Mouse (Mus musculus) forebrain, postnatal 0 days (tissue): ENCODE measurements around the gene Ttll12. TPM values are rescaled to one million over a fixed set of nuclear protein-coding genes. Genes with fewer than 3 reads are reported as not detected.

Experiments
- ATAC-seq: fragments of 200-750 bp; cut with Nextera tagmentation; 2 replicates; pipeline ENCODE4 v1.8.0; 2017; ENCODE audit warnings: mild to moderate bottlenecking, moderate library complexity
- DNase-seq: peaks from one replicate; pipeline ENCODE4 v3.0.0-alpha.2; 2015
- H3K27ac ChIP-seq: fragments of 300-500 bp; sonication (generic); 2 replicates; pipeline ENCODE4 v1.5.1; 2014; ENCODE audit warnings: low read depth, mild to moderate bottlenecking, antibody characterized with exemption, low read length, moderate library complexity, mixed read lengths
- H3K27me3 ChIP-seq: fragments of 300-500 bp; sonication (generic); 2 replicates; pipeline ENCODE4 v1.6.1; 2014; ENCODE audit warnings: mild to moderate bottlenecking, low read length, mixed read lengths; ENCODE audit not compliant: insufficient read depth
- H3K36me3 ChIP-seq: fragments of 300-500 bp; sonication (generic); 2 replicates; pipeline ENCODE4 v1.6.1; 2014; ENCODE audit warnings: mild to moderate bottlenecking, moderate library complexity; ENCODE audit not compliant: insufficient read depth
- H3K4me1 ChIP-seq: fragments of 300-500 bp; sonication (generic); 2 replicates; pipeline ENCODE4 v1.6.1; 2014; ENCODE audit warnings: antibody characterized with exemption; ENCODE audit not compliant: insufficient read depth
- H3K4me2 ChIP-seq: fragments of 300-500 bp; sonication (generic); 2 replicates; pipeline ENCODE4 v1.6.1; 2014; ENCODE audit warnings: low read depth, mild to moderate bottlenecking, moderate library complexity
- H3K4me3 ChIP-seq: fragments of 300-500 bp; sonication (generic); 2 replicates; pipeline ENCODE4 v1.5.1; 2014; ENCODE audit warnings: low read depth, low read length, mixed read lengths
- H3K9ac ChIP-seq: fragments of 300-500 bp; sonication (generic); 2 replicates; pipeline ENCODE4 v1.6.1; 2014; ENCODE audit warnings: mild to moderate bottlenecking
- H3K9me3 ChIP-seq: fragments of 300-500 bp; sonication (generic); 2 replicates; pipeline ENCODE4 v1.6.1; 2016; ENCODE audit warnings: low read length
- CTCF ChIP-seq: sonication (generic); IDR thresholded peaks from 2 replicates; pipeline ENCODE4 v1.5.1; 2016; ENCODE audit warnings: antibody characterized with exemption, control low read depth, low read depth
- WGBS: fragments of 180-500 bp; shearing (Covaris S2); extraction: QIAGEN DNeasy Blood & Tissue Kit; methylation state at CpG from one replicate; pipeline ENCODE4 v1.1.7; 2014; 5-methylcytosine and 5-hydroxymethylcytosine counted together
- polyA plus RNA-seq: library from polyadenylated mRNA; unstranded; fragments of >200 nt; fragmentation: Nextera tagmentation; extraction: Ambion mirVana; gene quantifications from 2 replicates; pipeline ENCODE4 v1.2.1, GENCODE M21; 2015
- total RNA-seq: library from RNA; depleted of rRNA; stranded (reverse); fragments of >200 nt; gene quantifications from 2 replicates; pipeline ENCODE4 v1.2.3, GENCODE M21; 2014

Ttll12 gene
- total and polyA plus RNA-seq, 2 experiments from 2014 or later = 38.7 to 42.9 TPM

DNA sequence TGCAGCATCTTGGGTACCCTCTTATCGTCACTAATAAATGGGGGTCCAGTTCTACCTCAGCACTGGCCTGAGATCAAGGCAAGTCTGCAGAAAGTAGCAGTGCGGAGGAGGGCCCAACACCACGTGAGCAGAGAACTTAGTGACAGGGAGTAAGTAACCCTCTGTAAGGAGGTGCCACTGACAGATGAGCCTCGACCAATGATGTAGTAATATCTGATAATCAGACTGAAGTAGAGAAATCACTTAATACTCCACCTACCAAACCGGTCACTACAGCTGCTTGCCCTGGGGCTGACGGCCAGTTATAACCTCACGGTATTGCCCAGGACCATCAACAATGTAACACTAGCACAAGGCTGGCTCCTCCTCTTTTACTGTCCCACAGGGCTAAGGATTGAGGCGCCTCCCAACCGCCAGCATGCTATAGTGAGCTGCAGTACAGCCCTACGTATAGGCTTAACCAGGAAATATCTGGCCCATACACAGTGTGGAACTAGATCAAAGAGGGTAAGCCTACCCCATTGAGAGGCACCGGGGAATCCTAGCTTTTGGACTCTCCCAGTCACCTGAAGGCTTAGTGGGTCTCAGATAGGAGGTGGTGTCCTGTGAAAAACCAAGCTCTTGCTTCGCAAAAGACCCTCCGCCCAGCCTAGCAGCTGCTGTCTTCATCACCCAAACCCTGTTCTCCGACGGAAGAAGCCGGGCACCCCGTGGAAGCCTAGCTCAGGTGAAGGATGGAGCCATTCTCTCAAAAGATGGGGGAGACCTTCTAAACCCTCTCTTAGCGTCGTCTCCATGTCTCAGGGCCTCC lies 1.1 kb downstream of the Ttll12 start:
- no peaks in the 10 kb centered on the region for H3K27me3 ChIP-seq
- peak; percentile 41 for DNase-seq
- ATAC-seq = peak; percentile 16; the same call in 1 of the 2 replicates

DNA sequence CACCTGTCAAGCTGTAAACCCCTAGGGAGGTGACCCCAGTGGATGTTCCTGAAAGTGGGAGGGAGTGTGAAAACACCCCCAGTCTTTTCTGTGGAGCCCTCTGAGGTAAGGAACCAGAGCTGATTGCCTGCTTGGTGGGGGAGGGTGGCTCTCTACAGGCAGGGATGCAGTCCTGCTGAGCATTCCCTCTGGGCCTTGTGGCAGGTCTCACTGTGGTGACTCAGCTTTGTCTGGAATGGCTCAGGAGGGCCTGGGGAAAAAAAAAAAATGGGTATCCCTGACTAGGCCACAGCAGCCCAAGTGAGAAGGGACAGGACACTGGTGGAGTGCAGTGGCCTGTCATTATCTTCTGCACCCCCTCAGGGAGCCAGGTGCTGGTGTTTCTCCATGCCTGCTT lies 1.8 kb downstream of the Ttll12 start:
- Histone ChIP-seq H3K4me3 (no peak overlapping the region), H3K4me2 (peak overlapping the region; percentile 83), H3K27me3 (no peaks in the 10 kb centered on the region), H3K9ac (no peak overlapping the region), H3K9me3 (no peaks in the 10 kb centered on the region), H3K36me3 (peaks cover 10% of the 10 kb centered on the region; the same call in 1 of the 2 replicates), H3K27ac (no peak overlapping the region), H3K4me1 (peaks cover 16% of the 10 kb centered on the region; the same call in 1 of the 2 replicates)
- no peak for TF ChIP-seq CTCF
- DNase-seq (no peak), ATAC-seq (no peak)

More for the DNA sequence above, 1.1 kb downstream of the Ttll12 start:
- 9% methylated on average over 19 of the region's 19 CpGs for WGBS
- H3K4me3 ChIP-seq = peak overlapping the region; percentile 64
- peak overlapping the region; percentile 78; the same call in 1 of the 2 replicates for H3K27ac ChIP-seq
- 0 out of 2 replicates have a peak, but pooled peaks cover 7% of the 10 kb centered on the region for H3K36me3 ChIP-seq
- H3K4me1 ChIP-seq = peaks cover 16% of the 10 kb centered on the region; the same call in 1 of the 2 replicates
- peak overlapping the region; percentile 83 for H3K4me2 ChIP-seq
- no peaks in the 10 kb centered on the region for H3K9me3 ChIP-seq
- peak overlapping the region; percentile 73 for H3K9ac ChIP-seq
- no peak for TF ChIP-seq CTCF

DNA sequence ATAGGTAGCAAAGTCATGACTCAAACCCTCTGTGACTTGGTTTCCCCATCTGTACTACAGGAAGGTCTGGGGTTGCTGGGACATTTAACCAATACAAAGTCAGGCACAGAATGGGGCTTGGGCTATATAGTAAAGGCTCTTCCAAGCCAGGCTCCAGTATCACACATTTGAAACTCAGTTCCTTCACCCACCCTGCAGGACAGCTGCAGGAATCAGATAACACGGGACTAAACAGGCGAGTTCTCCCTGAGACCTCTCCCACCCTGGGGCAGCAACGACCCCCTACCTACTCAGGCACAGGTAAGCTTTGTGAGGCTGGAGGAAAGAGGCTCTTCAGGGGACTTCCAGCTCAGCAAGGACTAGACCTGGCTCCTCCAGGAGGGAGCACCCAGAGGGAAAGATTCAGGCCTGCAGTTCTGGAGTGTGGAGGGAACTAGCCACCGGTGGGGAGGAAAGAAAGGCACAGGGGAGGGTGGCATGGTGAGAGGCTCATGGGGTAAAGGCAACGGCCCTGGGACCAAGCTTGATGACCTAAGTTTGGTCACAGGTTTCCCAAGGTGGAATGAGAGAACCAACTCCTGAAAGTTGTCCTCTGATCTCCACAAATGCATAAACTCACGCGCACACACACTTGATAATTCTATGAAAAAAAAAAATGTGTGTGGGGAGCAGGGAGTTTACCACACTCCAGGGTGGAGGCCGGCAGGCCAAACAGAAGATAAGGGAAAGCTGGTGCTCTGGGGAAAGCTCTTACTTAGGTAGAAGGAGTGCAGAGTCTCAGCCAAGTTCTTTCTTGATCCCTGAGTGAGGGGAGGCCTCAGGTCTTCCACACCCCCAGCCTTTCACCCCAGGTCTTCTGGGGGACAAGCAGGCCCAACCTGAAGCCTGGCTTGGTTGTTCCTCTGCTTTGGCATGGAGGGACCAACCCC lies 2.4 kb downstream of the Ttll12 start:
- no peak overlapping the region for H3K4me3 ChIP-seq
- 85% methylated on average over 8 of the region's 8 CpGs for WGBS
- TF ChIP-seq CTCF = no peak
- DNase-seq = no peak
- H3K9me3 ChIP-seq = no peaks in the 10 kb centered on the region
- H3K4me2 ChIP-seq = no peak overlapping the region
- H3K4me1 ChIP-seq = peaks cover 16% of the 10 kb centered on the region; the same call in 1 of the 2 replicates
- no peak overlapping the region for H3K9ac ChIP-seq
- peaks cover 13% of the 10 kb centered on the region; the same call in 1 of the 2 replicates for H3K36me3 ChIP-seq
- no peak overlapping the region for H3K27ac ChIP-seq
- no peak for ATAC-seq
- no peaks in the 10 kb centered on the region for H3K27me3 ChIP-seq

DNA sequence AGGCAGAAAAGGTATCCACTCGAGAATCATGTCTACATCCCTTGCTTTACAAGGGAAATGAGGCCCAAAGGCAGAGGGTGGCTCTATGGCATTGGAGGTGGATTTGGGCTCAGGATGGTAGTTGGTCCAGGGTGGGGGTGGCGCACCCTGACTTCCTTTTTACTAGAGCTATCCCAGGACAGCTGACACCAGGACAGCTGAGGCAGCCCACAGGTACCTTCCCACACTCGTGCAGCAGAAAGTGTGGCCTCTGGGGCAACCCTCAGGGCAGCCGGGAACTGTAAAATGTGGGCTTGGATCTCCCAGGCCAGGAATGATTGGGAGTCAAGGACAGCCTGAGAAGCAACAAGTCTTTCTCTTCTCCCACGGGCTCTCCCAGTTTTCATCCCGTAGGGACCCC lies 3.2 kb downstream of the Ttll12 start:
- 95% methylated on average over 6 of the region's 6 CpGs for WGBS
- Histone ChIP-seq H3K27ac (no peak overlapping the region), H3K27me3 (no peaks in the 10 kb centered on the region), H3K36me3 (peaks cover 21% of the 10 kb centered on the region), H3K9ac (no peak overlapping the region), H3K9me3 (no peaks in the 10 kb centered on the region), H3K4me3 (no peak overlapping the region), H3K4me2 (no peak overlapping the region), H3K4me1 (peaks cover 16% of the 10 kb centered on the region; the same call in 1 of the 2 replicates)
- ATAC-seq (no peak), DNase-seq (no peak)
- no peak for TF ChIP-seq CTCF

DNA sequence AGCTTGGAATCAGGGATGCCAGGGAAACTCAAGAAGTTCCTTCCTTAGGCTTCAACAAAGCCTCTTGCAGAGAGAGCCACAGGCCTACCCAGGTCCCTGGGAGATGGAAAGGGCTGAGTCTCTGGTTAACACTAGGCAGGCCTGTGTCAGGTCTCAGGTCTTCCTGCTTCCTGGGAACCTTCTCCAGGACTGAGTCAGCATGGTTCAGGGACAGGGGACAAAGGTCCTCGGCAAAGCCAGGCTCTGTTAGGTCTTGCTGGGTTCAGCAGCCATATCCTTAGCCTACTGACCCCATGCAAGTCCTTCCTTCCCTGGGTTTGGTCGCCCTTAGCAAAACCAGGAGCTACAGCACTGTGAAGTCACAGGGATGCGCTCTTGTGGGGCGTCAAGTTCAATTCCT lies 4.1 kb downstream of the Ttll12 start:
- no peaks in the 10 kb centered on the region for H3K9me3 ChIP-seq
- peaks cover 16% of the 10 kb centered on the region; the same call in 1 of the 2 replicates for H3K4me1 ChIP-seq
- TF ChIP-seq CTCF = no peak
- H3K4me3 ChIP-seq = no peak overlapping the region
- H3K27ac ChIP-seq = no peak overlapping the region
- H3K9ac ChIP-seq = no peak overlapping the region
- DNase-seq (no peak), ATAC-seq (no peak)
- WGBS = 90% methylated on average over 4 of the region's 4 CpGs
- no peaks in the 10 kb centered on the region for H3K27me3 ChIP-seq
- peaks cover 30% of the 10 kb centered on the region for H3K36me3 ChIP-seq
- H3K4me2 ChIP-seq = no peak overlapping the region

DNA sequence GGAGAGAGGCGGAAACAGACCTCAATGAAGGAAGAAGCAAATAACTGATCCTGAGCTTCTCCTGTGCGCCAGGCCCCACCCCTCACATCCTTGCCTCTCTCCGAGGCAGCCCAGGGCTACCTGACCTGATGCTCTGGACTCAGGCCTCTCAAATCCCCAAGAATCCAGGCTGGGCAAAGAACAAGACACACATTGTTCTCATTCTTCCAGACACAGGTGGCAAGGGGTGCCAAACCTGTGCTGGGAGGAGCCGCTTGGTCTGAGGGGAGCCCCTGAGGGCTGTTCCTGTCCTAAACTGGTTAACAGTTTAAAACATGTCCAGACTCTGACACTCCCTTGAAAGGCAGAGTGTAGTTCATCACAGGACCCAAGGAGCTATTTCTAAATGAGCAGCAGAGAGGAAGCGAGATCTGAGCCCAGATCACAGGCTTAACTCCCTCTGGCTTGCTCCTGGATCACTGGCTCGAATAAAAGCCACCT lies 10.2 kb downstream of the Ttll12 start:
- peaks cover 82% of the 10 kb centered on the region for H3K36me3 ChIP-seq
- WGBS = 93% methylated on average over 6 of the region's 6 CpGs

More for the DNA sequence above, 10.2 kb downstream of the Ttll12 start:
- TF ChIP-seq CTCF = no peak
- DNase-seq (no peak), ATAC-seq (no peak)
- Histone ChIP-seq H3K4me3 (no peak overlapping the region), H3K27ac (no peak overlapping the region), H3K9me3 (no peaks in the 10 kb centered on the region), H3K9ac (no peak overlapping the region), H3K27me3 (no peaks in the 10 kb centered on the region), H3K4me1 (no peaks in the 10 kb centered on the region), H3K4me2 (no peak overlapping the region)
